Mouse (Mus musculus): Measurements from ENCODE around the gene Stip1. TPM values are rescaled to one million over a fixed set of nuclear protein-coding genes. Genes with fewer than 3 reads are reported as not detected.
"Not testable (repeated sequence)": the region's sequence is repeated elsewhere in the genome, so short reads cannot be mapped to it uniquely, and the experiment has no call there.

The Stip1 gene
- polyA plus RNA-seq, 2 experiments: 170 to 205 TPM

DNA sequence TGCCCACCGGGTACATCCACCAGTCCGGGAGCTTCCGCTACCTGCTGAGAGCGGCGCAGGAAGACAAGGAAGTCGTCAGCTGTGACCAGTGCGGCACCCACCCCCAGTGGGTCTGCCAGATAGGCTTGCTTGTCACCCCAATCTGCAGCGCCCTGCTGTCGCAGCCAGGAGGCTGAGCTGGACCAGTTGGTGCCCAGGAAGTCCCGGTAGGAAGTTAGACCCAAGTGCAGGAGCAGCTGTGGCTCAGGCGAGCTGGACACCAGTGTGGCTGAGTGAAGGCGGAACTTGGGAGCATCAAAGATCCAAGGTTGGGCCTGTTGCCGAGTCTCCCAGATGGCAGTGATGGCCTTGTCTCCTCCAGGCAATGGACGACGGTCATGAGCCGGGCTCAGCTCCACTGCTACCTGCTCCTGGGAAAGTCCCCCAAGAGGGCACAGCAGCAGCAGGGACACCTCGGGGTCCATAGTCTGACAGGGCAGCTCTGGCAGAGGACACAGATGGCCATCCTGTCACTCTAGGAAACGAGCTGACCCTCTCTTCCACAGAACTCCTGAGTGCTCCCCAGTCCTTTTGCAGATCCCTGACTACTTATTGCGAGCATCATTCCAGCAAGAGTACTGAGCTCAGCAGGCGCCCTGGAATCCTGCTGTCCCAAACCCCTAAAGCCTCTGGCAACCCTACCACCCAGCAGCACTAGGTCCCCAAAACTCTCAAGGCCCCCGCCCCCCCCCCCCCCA is 44.3 kb downstream of the Stip1 start:
- Histone ChIP-seq H3K9ac (ENCODE audit: low read depth, low read length, severe bottlenecking) (peak overlapping the region; percentile 68), H3K4me2 (replicated peaks; ENCODE audit: low read depth, low read length, severe bottlenecking) (peak overlapping the region; percentile 81), H3K27ac (replicated peaks; ENCODE audit: low read depth, low read length) (no peak overlapping the region; the same call in 1 of the 2 replicates), H3K36me3 (ENCODE audit: control insufficient read depth, insufficient read depth, low read length) (peaks cover 21% of the 10 kb centered on the region), H3K9me3 (ENCODE audit: control insufficient read depth, low read length) (no peaks in the 10 kb centered on the region), H3K4me1 (ENCODE audit: control insufficient read depth, insufficient read depth, low read length) (peaks cover 29% of the 10 kb centered on the region), H3K27me3 (ENCODE audit: control insufficient read depth, insufficient read depth, low read length) (no peaks in the 10 kb centered on the region), H3K4me3 (replicated peaks; ENCODE audit: low read length) (peak overlapping the region; percentile 62)
- DNase-seq (ENCODE audit: low spot score): no peak
- no peak for TF ChIP-seq POLR2A (IDR thresholded peaks at IDR 0.05; ENCODE audit: borderline replicate concordance, extremely low read depth, insufficient read depth, insufficient read length)
- WGBS: 46% methylated on average over 21 of the region's 21 CpGs
- no peak for ATAC-seq (ENCODE audit: low FRiP score, low read depth)

DNA sequence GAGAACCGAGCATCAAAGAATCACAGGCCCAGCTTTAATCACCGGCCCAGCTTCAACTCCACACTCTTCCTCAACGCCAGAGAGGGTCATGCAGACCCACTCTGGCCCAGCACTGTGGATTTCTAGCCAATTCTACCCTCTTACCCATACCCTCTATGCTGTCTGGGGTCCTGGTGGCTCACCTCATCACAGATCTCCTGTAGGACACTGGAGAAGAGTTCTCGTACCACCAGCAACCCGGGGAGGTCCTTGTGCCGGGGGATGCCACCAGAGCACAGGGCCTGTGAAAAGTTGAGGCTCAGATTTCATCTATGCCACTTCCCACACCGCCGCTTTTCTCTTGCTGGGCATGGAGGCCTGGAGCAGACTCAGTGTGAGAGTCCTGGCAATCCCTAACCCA is 45.3 kb downstream of the Stip1 start:
- H3K9me3 ChIP-seq (ENCODE audit: control insufficient read depth, low read length): no peaks in the 10 kb centered on the region
- peaks cover 12% of the 10 kb centered on the region for H3K36me3 ChIP-seq (ENCODE audit: control insufficient read depth, insufficient read depth, low read length)
- H3K27me3 ChIP-seq (ENCODE audit: control insufficient read depth, insufficient read depth, low read length): no peaks in the 10 kb centered on the region
- ATAC-seq (ENCODE audit: low FRiP score, low read depth) (no peak), DNase-seq (ENCODE audit: low spot score) (no peak)
- no peak for TF ChIP-seq POLR2A (IDR thresholded peaks at IDR 0.05; ENCODE audit: borderline replicate concordance, extremely low read depth, insufficient read depth, insufficient read length)
- H3K27ac ChIP-seq (replicated peaks; ENCODE audit: low read depth, low read length): no peak overlapping the region
- peaks cover 29% of the 10 kb centered on the region for H3K4me1 ChIP-seq (ENCODE audit: control insufficient read depth, insufficient read depth, low read length)
- H3K4me2 ChIP-seq (replicated peaks; ENCODE audit: low read depth, low read length, severe bottlenecking): 0 out of 2 replicates have a peak overlapping the region, but pooled peaks have one; percentile 81
- WGBS: 82% methylated on average over 8 of the region's 8 CpGs
- no peak overlapping the region for H3K4me3 ChIP-seq (replicated peaks; ENCODE audit: low read length)
- no peak overlapping the region for H3K9ac ChIP-seq (ENCODE audit: low read depth, low read length, severe bottlenecking)

DNA sequence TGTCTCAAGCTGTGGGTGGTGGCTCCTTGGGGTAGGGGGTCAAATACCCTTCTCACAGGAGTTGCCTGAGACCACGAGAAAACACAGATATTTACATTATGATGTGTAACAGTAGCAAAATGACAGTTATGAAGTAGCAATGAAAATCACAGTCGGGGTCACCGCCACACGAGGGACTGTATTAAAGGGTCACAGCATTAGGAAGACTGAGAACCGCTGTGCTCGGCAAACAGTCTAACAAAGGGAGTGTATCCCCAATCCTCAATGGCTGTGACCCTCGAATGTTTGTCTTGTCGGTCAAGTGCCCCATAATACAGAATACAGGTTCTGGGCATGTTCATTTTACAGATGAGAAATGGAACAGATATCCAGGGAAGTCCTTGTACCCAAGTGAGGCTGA is 45.8 kb downstream of the Stip1 start:
- H3K9ac ChIP-seq (ENCODE audit: low read depth, low read length, severe bottlenecking): no peak overlapping the region
- WGBS: 89% methylated on average over 8 of the region's 8 CpGs
- no peak overlapping the region for H3K4me2 ChIP-seq (replicated peaks; ENCODE audit: low read depth, low read length, severe bottlenecking)
- no peak overlapping the region for H3K27ac ChIP-seq (replicated peaks; ENCODE audit: low read depth, low read length)
- no peak for ATAC-seq (ENCODE audit: low FRiP score, low read depth)
- H3K4me3 ChIP-seq (replicated peaks; ENCODE audit: low read length): no peak overlapping the region
- H3K9me3 ChIP-seq (ENCODE audit: control insufficient read depth, low read length): no peaks in the 10 kb centered on the region
- DNase-seq (ENCODE audit: low spot score): no peak
- peaks cover 7% of the 10 kb centered on the region for H3K36me3 ChIP-seq (ENCODE audit: control insufficient read depth, insufficient read depth, low read length)
- no peak for TF ChIP-seq POLR2A (IDR thresholded peaks at IDR 0.05; ENCODE audit: borderline replicate concordance, extremely low read depth, insufficient read depth, insufficient read length)
- peaks cover 29% of the 10 kb centered on the region for H3K4me1 ChIP-seq (ENCODE audit: control insufficient read depth, insufficient read depth, low read length)
- H3K27me3 ChIP-seq (ENCODE audit: control insufficient read depth, insufficient read depth, low read length): no peaks in the 10 kb centered on the region

DNA sequence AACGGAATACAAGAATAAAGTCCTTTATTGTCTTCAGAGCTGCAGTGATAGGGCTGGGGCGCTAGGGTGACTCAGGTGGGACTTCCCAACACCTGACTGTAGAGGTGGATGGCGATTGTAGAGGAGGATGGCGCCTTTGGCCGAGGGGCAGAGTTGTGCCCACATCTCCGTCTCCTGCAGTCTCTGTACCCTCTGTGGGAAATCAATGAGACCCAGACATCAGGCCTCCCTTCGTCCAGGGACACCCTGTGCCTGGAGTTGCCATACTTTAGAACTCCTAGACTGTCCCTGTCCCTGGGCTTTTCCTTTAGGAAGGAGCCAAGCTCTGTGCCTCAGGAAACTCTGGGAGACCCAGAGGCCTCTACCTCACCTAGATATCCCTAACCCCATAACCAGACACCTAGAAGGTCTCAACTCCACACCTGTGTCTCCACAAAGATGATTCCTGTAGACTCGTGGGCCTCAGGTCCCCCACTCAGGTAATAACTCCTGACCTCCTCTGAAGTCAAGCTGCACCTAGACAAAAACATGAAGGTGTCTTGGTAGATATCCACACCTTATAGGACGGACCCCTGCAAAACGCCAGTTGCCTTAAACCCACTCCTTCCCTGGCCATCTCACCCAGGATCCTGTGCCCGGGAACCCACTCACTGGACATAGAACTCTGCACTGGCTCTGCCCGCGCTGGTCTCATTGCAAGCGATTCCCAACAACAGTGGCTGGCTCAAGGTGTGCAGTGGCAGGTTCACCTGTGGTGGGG is 46.6 kb downstream of the Stip1 start:
- no peaks in the 10 kb centered on the region for H3K36me3 ChIP-seq (ENCODE audit: control insufficient read depth, insufficient read depth, low read length)
- peak overlapping the region; percentile 48 for H3K4me3 ChIP-seq (replicated peaks; ENCODE audit: low read length)
- H3K4me2 ChIP-seq (replicated peaks; ENCODE audit: low read depth, low read length, severe bottlenecking): peak overlapping the region; percentile 93
- 62% methylated on average over 14 of the region's 14 CpGs for WGBS
- DNase-seq (ENCODE audit: low spot score) (no peak), ATAC-seq (ENCODE audit: low FRiP score, low read depth) (no peak)
- H3K27me3 ChIP-seq (ENCODE audit: control insufficient read depth, insufficient read depth, low read length): no peaks in the 10 kb centered on the region
- no peak overlapping the region for H3K27ac ChIP-seq (replicated peaks; ENCODE audit: low read depth, low read length)
- peaks cover 29% of the 10 kb centered on the region for H3K4me1 ChIP-seq (ENCODE audit: control insufficient read depth, insufficient read depth, low read length)
- peak overlapping the region; percentile 47 for H3K9ac ChIP-seq (ENCODE audit: low read depth, low read length, severe bottlenecking)
- no peaks in the 10 kb centered on the region for H3K9me3 ChIP-seq (ENCODE audit: control insufficient read depth, low read length)
- no peak for TF ChIP-seq POLR2A (IDR thresholded peaks at IDR 0.05; ENCODE audit: borderline replicate concordance, extremely low read depth, insufficient read depth, insufficient read length)

DNA sequence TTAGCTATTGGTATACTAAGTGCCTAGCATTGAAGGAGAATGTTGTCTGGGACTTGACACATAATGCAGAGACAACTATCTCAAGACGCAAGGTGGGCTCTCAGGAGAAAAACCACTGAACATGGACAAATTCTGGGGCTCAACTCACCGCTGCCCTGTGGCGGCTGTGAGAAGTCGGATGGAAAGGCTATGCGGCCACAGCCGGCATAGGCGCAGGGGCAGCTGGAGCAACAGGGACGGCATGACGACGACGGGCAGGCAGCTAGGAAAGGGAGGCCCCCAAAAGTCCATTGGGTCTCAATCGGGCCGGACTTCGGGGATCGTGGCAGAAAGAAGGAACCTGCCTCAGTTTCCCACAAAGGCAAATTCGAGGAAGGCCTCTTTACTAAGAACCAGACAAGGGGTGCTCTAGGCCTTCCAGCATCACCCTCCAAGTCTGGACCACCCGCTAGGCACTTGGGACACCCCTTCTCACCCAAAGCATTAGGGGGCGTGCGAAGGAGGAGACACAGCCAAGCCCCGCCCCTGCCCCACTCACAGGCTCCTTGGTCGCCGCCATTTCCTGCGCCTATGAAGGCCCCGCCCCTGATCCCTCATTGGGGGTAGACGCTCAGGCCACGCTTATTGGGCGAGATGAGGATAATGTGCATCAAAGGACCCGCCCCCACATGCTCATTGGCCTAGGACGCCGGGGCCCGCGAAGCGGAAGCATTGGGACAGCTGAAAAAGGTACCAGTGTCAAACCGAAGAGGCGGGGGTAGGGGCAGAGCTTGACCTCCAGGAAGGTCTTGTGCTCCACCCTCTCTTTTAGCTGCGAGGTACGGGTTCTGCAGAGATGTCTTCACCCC is 47.5 kb downstream of the Stip1 start, which contains the start of gene Dnajc4:
Gene Dnajc4, minus strand, starts transcription at position 562 of the 848 bp plus-strand sequence.
- peaks cover 32% of the 10 kb centered on the region for H3K4me1 ChIP-seq (ENCODE audit: control insufficient read depth, insufficient read depth, low read length)
- no peak for TF ChIP-seq POLR2A (IDR thresholded peaks at IDR 0.05; ENCODE audit: borderline replicate concordance, extremely low read depth, insufficient read depth, insufficient read length)
- peak; percentile 93 for ATAC-seq (ENCODE audit: low FRiP score, low read depth)

DNA sequence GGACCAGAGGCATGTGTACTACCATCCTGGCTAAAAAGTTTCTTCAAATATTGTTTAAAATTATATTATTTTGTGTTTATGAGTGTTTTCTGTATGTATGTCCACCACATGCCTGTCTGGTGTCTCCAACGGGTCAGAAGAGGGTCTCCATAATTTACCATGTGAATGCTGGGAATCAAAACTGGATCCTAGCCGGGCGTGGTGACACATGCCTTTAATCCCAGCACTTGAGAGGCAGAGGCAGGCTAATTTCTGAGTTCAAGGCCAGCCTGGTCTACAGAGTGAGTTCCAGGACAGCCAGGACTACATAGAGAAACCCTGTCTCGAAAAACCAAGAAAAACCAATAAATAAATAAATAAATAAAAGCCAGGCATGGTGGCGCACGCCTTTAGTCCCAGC is 48.6 kb downstream of the Stip1 start:
- DNase-seq (ENCODE audit: low spot score); H3K27me3 ChIP-seq (ENCODE audit: control insufficient read depth, insufficient read depth, low read length); H3K4me3 ChIP-seq (replicated peaks; ENCODE audit: low read length); H3K9me3 ChIP-seq (ENCODE audit: control insufficient read depth, low read length); ATAC-seq (ENCODE audit: low FRiP score, low read depth); H3K27ac ChIP-seq (replicated peaks; ENCODE audit: low read depth, low read length); H3K4me2 ChIP-seq (replicated peaks; ENCODE audit: low read depth, low read length, severe bottlenecking); H3K36me3 ChIP-seq (ENCODE audit: control insufficient read depth, insufficient read depth, low read length); H3K9ac ChIP-seq (ENCODE audit: low read depth, low read length, severe bottlenecking): not testable (repeated sequence)
- H3K4me1 ChIP-seq (ENCODE audit: control insufficient read depth, insufficient read depth, low read length): peaks cover 27% of the 10 kb centered on the region
- WGBS: 90% methylated on average over 6 of the region's 6 CpGs

More for the DNA sequence above, 47.5 kb downstream of the Stip1 start, which contains the start of gene Dnajc4:
- H3K9ac ChIP-seq (ENCODE audit: low read depth, low read length, severe bottlenecking): peak within 1 kb of the TSS; percentile 65
- H3K36me3 ChIP-seq (ENCODE audit: control insufficient read depth, insufficient read depth, low read length): no peaks in the 10 kb centered on the region
- H3K4me3 ChIP-seq (replicated peaks; ENCODE audit: low read length): peak within 1 kb of the TSS; percentile 48
- H3K27me3 ChIP-seq (ENCODE audit: control insufficient read depth, insufficient read depth, low read length): no peaks in the 10 kb centered on the region
- WGBS: 3% methylated on average over 37 of the region's 37 CpGs
- DNase-seq (ENCODE audit: low spot score): peak; percentile 98
- H3K9me3 ChIP-seq (ENCODE audit: control insufficient read depth, low read length): no peaks in the 10 kb centered on the region
- H3K27ac ChIP-seq (replicated peaks; ENCODE audit: low read depth, low read length): peak within 1 kb of the TSS; percentile 5; the same call in 1 of the 2 replicates
- H3K4me2 ChIP-seq (replicated peaks; ENCODE audit: low read depth, low read length, severe bottlenecking): peak within 1 kb of the TSS; percentile 93

Data from limb, embryonic 14.5 days (tissue).